Mouse (Mus musculus) thymus, adult 18-20 months (tissue): ENCODE data around the gene Zbtb20.

Experiments used
- DNase-seq, 2 experiments: peaks; one replicate each; pipeline ENCODE4 v3.0.0; 2022; ENCODE audit warnings: mixed read lengths in 2 of 2

Zbtb20 gene

DNA sequence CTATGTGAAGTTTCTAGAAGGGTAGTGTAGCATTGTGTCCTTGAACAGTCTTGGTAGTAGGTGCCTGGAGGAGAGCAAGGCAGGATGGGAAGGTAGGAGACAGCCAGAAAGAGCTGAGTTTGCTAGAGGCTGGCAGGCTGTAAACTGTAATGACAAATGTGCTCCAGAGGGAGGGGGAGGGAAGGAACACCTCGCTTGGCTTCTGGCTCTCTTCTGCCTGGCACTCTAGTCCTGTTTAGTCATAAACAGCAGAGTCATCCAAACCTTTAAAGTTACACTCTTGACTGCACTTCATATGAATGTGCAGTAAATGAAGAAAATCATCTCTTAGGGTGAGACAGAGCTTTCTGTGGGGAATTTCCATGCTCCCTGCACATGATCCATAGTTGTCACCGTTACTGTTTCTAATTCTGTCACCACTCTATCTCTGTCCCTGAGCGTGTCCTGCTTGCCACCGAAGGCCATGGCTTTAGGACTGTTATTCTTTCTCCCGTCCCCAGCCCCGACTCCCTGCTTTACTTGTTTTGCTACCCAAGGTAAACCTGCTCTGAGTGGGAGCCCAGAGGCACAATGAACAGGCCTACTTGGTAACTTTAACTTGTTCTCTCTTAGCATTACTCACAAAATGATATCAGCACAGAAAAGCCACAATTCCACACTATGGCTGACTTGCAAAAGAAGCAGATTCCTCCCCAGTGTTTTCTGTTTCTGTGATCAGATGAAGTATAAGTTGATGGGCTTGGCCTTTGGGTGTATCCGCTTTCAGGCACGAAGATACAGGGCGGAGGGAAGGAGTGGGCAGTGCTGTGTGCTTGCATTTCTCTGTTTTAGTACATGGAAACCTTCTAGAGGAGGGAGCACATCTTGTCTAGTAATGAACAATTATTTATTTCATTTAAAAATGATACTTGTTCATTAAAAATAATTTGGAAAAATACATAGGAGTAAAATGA, 427.8 kb downstream of the Zbtb20 start:
- DNase-seq, result no peak

DNA sequence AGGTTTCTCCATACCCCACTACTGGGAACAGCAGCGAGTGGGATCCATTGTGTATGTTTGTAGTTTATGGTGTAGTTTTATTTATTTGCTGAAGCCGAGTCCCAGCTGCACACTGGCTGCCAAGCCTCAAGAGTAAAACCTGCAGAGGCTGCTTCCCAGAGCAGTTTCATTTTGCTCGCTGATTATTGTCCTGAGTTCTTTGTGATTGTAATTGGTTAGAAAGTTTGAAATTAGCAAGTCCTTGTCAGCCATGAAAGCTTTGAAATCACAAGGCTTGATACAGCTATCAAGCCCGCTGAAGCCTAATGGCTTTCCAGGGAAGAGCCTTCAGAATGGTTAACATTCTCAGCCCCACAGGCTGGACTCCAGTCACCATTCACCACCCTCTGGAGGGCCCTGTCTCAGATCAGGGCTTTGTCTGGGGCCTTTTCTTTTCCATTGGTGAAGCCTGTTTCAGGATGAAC, 434.3 kb downstream of the Zbtb20 start:
- DNase-seq, result no peak

GRCm38 (mm10) chr16:43324009-43324408, 448.3 kb downstream of the Zbtb20 start:
- DNase-seq, result no peak

- no peak for DNase-seq
These were observed 452.5 kb downstream of the Zbtb20 start for GRCm38 (mm10) chr16:43328221-43328620.

- no peak for DNase-seq
These were observed 454.5 kb downstream of the Zbtb20 start for GRCm38 (mm10) chr16:43330206-43330605.

DNA sequence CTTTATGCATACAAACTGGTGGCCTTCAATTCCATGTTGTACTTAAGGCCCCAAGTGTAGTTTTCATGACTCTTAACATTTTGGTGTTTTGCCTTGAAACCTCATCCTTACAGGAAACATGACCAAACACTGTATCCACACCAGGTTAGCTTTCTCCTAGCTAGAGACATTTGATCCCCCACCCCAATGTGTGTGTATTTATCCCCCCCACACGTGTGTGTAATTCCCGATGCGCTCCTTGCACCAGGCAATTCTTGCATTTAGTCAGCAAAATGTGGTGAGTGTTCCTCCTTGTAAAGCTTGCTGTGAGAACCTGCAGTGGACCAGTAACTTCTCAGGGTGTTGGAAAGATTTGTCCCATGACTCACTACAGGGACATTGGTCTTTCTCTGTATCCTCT, 455.8 kb downstream of the Zbtb20 start:
- no peak for DNase-seq

DNA sequence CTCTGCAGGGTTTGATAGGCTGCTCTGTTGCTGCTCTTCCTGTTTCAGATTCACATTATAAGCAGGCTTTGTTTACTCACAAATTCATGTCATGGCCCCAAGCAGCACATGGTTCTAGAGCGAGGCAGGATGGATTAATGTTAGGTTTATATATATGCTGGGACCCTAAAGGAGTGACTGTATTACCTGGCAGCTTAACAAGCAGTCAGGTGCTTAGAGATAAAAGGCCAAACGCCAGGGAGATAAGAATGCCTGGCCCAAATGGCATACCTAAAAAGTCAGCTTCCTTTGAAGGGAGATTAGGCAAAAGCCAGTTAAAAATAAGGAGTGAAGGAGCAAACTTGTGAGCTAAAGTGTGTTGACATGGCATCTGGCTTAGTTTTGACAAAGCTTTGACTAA, 457.1 kb downstream of the Zbtb20 start:
- DNase-seq, result no peak

GRCm38 (mm10) chr16:43333265-43333664, 457.6 kb downstream of the Zbtb20 start:
- no peak for DNase-seq

- no peak for DNase-seq
These were observed 458.9 kb downstream of the Zbtb20 start for GRCm38 (mm10) chr16:43334411-43335150.

DNA sequence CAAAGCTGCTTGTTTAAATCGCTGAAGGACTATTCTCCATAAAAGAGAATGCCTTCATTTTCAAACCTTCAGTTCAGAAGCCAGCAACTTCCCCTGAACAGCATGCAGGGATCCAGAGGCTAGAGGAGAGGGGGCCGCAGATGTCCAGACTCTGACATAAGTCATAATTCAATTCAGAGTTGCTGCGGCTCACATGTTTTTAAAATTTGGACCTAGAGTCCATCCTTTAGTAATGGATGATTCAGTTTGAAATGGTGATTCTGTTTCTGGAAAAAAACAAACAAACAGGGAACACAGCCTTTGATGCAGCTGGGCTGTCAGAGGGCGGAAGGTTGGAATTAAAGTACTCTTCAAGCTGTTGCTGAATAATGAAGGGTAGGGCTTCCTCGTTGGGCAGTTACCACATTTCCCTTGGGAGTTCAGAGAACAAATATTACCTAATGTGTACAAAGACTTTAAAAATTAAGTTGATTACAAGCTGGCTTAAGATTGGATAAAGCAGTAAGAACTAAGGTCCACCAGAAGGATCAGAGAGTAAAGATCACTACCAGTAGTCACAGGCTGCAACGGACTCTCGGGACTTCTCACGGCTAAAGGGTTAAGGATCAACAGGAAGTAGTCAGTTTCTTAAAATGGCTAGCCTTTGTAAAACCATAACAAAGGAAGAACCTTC, 459.6 kb downstream of the Zbtb20 start:
- DNase-seq, result no peak

DNA sequence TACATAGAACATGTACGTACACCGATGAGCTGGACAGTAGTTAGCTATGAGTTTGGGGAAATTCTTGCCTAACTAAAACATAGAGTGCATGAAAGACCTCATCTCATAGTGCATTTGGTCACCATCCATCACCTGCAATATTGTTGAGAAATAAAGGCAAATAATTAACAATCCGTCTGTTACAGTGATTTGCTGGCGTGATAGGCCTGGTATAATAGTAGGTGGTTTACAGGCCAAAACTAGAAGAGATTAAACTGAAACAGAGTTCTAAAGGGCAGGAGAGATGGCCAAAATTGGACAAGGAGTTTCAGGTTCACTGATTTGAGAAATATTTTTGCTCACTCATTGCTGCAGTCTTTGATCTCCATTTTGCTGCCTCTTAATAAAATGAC, 460.1 kb downstream of the Zbtb20 start:
- DNase-seq, result no peak

- no peak for DNase-seq
These were observed 465.0 kb downstream of the Zbtb20 start for GRCm38 (mm10) chr16:43340712-43341111.

DNA sequence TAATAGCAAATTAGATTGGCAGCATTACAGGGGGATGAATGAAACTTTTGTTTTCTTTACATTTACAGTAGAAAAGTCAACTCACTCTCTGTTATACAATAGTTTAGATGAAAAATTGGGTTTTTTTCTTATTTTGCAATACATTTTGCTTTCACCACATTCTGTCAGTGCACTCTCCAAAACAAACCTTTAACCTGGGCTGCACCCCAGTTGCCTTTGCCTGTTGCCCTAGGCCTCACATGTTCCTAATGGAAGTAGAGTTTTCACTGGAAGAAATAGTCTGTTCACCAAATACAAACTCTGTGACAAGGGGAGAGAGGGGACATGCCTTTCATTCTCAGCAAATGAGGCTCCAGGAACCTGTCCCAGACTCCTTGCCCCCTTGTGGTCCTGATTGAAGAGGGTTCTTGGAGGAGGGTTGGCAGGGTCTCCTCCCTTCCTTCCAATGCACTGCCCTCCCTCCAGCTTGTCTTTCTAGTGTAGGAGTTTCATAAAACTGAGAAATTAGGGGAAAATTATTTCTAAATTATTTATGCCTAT, 466.3 kb downstream of the Zbtb20 start:
- no peak for DNase-seq

DNA sequence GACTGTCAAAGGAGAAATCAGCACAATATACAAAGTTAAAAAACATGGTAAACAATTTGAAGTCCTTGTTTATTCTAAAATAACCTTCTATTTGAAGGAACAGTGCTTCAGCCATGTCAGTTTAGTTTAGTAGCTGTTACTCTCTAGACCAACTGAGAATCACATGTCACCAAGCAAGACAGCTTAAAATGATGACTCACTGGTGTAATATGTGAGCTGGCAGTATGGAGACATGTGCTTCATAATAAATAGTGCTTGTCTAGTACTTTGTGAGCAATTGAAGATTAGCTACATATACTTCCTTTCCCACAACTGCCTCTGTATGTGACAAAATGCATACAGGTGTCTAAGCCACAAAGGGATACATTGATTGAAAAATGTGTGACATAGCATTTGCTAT, 470.4 kb downstream of the Zbtb20 start:
- no peak for DNase-seq

DNA sequence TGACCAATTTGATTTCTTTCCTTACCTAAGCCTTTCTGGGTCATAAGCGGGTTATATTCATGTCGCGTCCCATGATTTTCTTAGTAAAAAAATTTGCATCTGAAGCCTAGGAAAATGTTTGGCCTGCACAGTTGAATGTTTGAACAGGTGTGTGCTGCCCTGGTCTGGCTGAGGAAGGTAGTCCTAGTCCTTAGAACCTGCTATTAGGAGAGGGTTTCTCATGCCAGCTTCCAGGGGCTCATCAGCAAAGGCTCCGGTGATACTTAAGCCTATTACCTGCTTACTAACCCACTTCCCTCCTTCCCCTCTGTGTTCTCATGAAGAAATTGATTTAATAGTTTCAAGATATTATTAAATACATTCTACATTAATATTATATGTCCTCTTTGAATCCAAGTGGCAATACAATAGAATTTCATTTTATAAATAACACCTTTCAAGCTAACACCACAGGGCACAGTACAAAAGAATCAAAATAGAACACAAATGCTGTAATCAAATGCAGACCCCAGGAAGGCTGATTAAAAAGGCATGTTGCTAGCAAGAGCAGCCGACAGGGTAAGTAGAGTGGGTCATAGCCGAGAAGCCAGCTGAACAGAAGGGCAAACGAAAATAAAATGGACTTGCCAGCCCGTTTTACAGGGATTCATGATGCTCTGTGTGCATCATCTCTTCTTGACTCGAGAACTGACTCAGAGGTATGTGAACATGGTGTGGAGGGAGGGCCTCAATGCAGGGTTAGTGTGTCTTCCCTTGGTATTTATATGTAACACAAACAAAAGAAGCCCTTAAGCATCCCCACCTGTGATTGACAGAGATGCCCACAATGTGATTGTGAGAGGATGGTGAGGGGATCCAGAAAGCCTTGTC, 480.3 kb downstream of the Zbtb20 start:
- DNase-seq, result no peak

GRCm38 (mm10) chr16:43359546-43359945, 483.9 kb downstream of the Zbtb20 start:
- no peak for DNase-seq

DNA sequence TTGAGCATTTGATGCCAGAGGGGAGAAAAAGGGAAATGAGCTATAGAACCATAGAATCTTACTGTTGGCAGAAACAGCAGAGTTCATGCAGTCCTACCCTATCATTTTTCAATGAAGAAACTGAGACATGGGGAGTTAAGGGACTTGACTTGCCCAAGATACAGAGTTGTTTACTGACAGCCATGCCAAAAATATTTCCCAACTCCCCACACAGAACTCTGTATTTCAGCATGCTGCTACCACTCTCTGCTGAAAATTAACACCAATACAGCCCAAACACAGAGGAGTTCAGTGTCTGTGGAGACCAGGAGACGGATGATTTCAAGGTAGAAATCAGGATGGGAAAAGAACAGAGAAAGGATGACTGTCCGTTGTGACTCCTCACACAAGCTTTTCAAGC, 484.4 kb downstream of the Zbtb20 start:
- DNase-seq, result no peak

DNA sequence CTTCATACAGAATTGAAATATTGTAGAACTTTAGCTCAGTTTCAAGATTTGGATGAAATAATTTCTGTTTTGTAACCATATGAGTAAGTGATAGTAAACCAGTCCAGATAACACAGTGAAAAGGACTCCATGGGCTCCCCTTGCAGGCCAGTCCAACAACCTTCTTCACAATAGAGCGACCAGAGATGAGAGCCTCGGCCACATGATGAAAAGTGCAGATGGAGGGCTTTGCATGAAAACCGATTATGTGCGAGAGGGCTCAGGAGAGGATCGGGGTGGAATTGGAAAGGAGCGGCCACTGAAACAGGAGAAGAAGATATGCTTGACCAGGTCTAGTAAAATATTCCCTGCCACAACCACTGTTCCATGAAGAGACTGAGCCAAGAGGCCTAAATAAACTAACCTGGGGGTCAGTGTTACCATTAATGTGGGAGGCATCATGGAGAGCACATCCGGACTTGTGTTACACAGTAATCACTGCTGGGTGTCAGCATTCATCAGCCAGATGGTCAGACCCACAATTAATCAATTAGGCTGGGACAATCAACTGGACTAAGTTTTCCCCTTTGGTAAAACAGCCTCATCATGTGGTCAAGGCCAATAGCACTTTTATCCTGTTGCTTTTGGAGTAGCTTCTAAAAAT, 485.3 kb downstream of the Zbtb20 start:
- DNase-seq, result no peak

GRCm38 (mm10) chr16:43362651-43363300, 487.1 kb downstream of the Zbtb20 start:
- no peak for DNase-seq

GRCm38 (mm10) chr16:43363316-43363715, 487.6 kb downstream of the Zbtb20 start:
- DNase-seq, result no peak
